Mouse (Mus musculus) intestine, embryonic 16.5 days (tissue): ENCODE results near the gene Hist1h3a. TPM values are rescaled to one million over a fixed set of nuclear protein-coding genes. Genes with fewer than 3 reads are reported as not detected.

Source experiments
- ATAC-seq: fragments of 200-750 bp; cut with Nextera tagmentation; 2 replicates; pipeline ENCODE4 v1.8.0; 2017; ENCODE audit warnings: moderate TSS enrichment, moderate library complexity
- H3K27ac ChIP-seq: fragments of 300-500 bp; sonication (generic); 2 replicates; pipeline ENCODE4 v1.5.1; 2014; ENCODE audit warnings: mild to moderate bottlenecking, low read length
- H3K27me3 ChIP-seq: fragments of 300-500 bp; sonication (generic); replicated peaks from 2 replicates; pipeline ENCODE4 v1.6.1; 2014; ENCODE audit warnings: low read length, control low read depth, mixed read lengths; ENCODE audit not compliant: control insufficient read depth, insufficient read depth
- H3K36me3 ChIP-seq: fragments of 300-500 bp; sonication (generic); 2 replicates; pipeline ENCODE4 v1.6.1; 2014; ENCODE audit warnings: low read length, control low read depth; ENCODE audit not compliant: control insufficient read depth, insufficient read depth
- H3K4me1 ChIP-seq: fragments of 300-500 bp; sonication (generic); 2 replicates; pipeline ENCODE4 v1.6.1; 2014; ENCODE audit warnings: low read length, control low read depth, mixed read lengths; ENCODE audit not compliant: control insufficient read depth, insufficient read depth
- H3K4me2 ChIP-seq: fragments of 300-500 bp; sonication (generic); 2 replicates; pipeline ENCODE4 v1.6.1; 2014; ENCODE audit warnings: low read depth, low read length, control low read depth
- H3K4me3 ChIP-seq: fragments of 300-500 bp; sonication (generic); 2 replicates; pipeline ENCODE4 v1.5.1; 2014; ENCODE audit warnings: mild to moderate bottlenecking, low read length
- H3K9ac ChIP-seq: fragments of 300-500 bp; sonication (generic); 2 replicates; pipeline ENCODE4 v1.6.1; 2014; ENCODE audit warnings: low read depth, low read length
- H3K9me3 ChIP-seq: fragments of 300-500 bp; sonication (generic); 2 replicates; pipeline ENCODE4 v1.6.1; 2016; ENCODE audit warnings: low read length, control low read depth; ENCODE audit not compliant: control insufficient read depth
- WGBS: fragments of 180-500 bp; shearing (Covaris S2); extraction: QIAGEN DNeasy Blood & Tissue Kit; methylation state at CpG from one replicate; pipeline ENCODE4 v1.1.7; 2014; 5-methylcytosine and 5-hydroxymethylcytosine counted together
- polyA plus RNA-seq: library from polyadenylated mRNA; unstranded; fragments of >200 nt; fragmentation: Nextera tagmentation; extraction: Ambion mirVana; gene quantifications from 2 replicates; pipeline ENCODE4 v1.2.1, GENCODE M21; 2015

Gene Hist1h3a
- polyA plus RNA-seq, 1 experiment from 2014 or later, result 4.2 TPM

DNA sequence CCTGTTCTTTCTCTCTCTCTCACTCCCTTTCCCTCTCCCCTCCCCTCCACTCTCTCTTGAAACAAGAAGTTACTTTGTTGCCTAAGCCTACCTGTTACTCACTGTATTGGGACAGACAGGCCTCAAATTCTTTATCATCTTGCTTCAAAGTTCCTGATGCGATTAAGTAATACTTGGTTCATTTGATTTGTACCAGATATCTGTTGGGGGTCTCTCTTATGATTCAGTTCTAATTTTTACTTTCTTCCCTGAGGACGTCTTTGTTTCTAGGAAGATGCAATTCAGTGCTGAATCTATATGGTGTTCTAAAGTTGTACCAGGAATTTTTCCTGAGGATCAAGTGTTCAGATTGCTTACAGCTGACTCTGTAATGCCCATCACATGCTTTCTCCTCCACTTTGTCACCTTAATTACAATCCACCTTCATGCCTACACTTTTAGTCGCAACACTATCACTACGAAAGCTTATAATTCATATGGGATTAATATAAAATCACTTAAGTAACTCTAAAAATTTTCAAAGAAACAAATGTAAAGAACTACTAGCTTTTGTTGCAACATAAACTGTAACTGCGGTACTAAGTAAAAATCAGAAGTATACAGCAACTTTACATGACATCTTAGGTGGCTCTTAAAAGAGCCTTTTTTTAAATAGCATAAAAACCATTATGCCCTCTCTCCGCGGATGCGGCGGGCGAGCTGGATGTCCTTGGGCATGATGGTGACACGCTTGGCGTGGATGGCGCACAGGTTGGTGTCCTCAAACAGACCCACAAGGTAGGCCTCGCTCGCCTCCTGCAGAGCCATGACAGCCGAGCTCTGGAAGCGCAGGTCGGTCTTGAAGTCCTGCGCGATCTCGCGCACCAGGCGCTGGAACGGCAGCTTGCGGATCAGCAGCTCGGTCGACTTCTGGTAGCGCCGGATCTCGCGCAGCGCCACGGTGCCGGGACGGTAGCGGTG is 17.5 kb downstream of the Hist1h3a start:
- peak overlapping the region; percentile 60 for H3K9ac ChIP-seq
- ATAC-seq, result no peak

DNA sequence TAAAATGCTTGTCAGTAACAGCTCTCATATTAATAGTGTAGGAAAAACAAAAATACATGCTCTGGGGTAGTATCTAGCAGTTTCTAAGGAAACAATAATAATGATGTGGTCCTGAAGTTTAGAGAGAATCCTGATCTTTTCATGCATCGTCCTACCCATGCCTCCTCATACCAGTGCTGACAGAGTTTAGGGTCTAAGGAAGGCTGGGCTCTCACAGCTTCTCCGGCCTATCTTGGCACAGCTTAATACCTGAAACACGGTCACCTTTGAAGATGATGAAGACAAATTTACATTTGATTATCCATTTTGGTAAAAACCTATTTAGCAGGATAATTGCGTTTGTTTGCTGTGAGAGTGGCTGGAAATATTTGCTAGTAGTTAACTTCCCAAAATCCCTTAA is 18.2 kb downstream of the Hist1h3a start:
- WGBS, result 36% methylated on average over 4 of the region's 4 CpGs
- Histone ChIP-seq H3K36me3 (no peaks in the 10 kb centered on the region), H3K4me1 (peaks cover 9% of the 10 kb centered on the region), H3K27me3 (no peaks in the 10 kb centered on the region), H3K9ac (no peak overlapping the region), H3K4me3 (0 out of 2 replicates have a peak overlapping the region, but pooled peaks have one; percentile 1), H3K9me3 (no peaks in the 10 kb centered on the region), H3K4me2 (peak overlapping the region; percentile 45; the same call in 1 of the 2 replicates), H3K27ac (peak overlapping the region; percentile 26; the same call in 1 of the 2 replicates)
- no peak for ATAC-seq

More for the DNA sequence above, 17.5 kb downstream of the Hist1h3a start:
- 2% methylated on average over 17 of the region's 36 CpGs for WGBS
- H3K36me3 ChIP-seq, result no peaks in the 10 kb centered on the region
- H3K9me3 ChIP-seq, result no peaks in the 10 kb centered on the region
- H3K27me3 ChIP-seq, result no peaks in the 10 kb centered on the region
- H3K27ac ChIP-seq, result peak overlapping the region; percentile 75
- peak overlapping the region; percentile 48 for H3K4me2 ChIP-seq
- peaks cover 9% of the 10 kb centered on the region for H3K4me1 ChIP-seq
- peak overlapping the region; percentile 45 for H3K4me3 ChIP-seq

DNA sequence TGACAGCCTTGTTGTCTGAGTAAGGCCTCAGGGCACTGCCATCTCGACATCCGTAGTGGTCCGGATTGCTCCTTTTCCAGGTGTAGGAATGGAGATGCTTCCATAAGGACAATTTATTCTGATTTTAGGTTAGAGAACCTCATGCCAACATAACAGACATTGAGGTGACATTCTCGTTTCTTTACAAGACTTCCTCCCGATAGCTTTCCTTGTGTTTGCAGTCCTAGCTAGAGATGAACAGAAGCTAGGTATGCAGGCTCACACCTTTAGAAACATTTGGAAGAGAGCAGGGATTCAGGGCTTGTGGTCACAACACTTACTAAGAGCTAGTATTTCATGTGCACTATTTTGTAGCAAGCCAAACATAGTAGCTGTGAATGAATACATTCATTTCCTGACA is 19.0 kb downstream of the Hist1h3a start:
- no peaks in the 10 kb centered on the region for H3K36me3 ChIP-seq
- no peak overlapping the region for H3K9ac ChIP-seq
- H3K27me3 ChIP-seq, result no peaks in the 10 kb centered on the region
- WGBS, result 79% methylated on average over 5 of the region's 5 CpGs
- no peak for ATAC-seq
- H3K4me1 ChIP-seq, result peaks cover 9% of the 10 kb centered on the region
- H3K27ac ChIP-seq, result no peak overlapping the region
- H3K4me2 ChIP-seq, result no peak overlapping the region
- H3K9me3 ChIP-seq, result no peaks in the 10 kb centered on the region
- H3K4me3 ChIP-seq, result no peak overlapping the region

DNA sequence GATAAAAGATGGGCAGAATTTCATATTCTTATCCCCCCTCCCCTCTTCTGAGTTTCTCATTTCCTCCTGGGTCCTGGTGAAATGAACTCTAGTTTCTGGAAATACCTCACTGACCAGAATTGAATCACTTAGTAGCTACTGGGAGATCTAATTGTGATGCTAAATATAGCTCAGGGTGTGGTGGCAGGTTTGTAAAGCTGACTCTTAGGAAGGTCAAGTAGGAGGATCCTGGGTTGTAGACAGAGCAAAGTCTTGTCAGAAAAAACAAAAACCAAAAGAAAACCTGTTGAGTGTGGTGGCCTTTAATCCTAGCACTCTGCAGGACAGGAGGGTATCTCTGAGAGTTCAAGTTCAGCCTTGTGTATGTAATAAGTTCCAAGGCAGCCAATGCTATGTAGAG is 20.2 kb downstream of the Hist1h3a start:
- Histone ChIP-seq H3K4me1 (peaks cover 6% of the 10 kb centered on the region), H3K4me2 (no peak overlapping the region)

DNA sequence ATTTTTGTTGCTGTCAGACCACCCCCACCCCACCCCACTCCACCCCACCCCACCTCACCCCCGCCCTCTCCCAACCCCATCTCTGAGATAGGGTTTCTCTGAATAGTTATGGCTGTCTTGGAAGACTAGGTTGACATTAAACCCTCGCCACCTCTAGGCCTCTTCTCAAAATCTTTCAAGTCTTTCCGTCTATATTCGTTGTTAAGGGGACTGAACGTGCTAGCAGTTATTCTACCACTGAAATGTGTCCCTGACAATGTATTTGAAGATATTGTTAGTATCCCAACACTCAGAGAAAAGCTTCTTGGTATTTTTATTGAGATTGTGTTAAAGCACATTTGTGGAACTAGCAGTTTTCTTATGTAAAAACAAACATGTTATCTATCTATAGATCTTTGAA is 21.3 kb downstream of the Hist1h3a start:
- peak overlapping the region; percentile 91 for H3K4me2 ChIP-seq
- H3K27ac ChIP-seq, result no peak overlapping the region
- no peaks in the 10 kb centered on the region for H3K9me3 ChIP-seq
- no peaks in the 10 kb centered on the region for H3K27me3 ChIP-seq
- H3K9ac ChIP-seq, result no peak overlapping the region
- H3K4me3 ChIP-seq, result peak overlapping the region; percentile 61; the same call in 1 of the 2 replicates
- peaks cover 5% of the 10 kb centered on the region for H3K4me1 ChIP-seq
- ATAC-seq, result no peak
- WGBS, result 70% methylated on average over 5 of the region's 5 CpGs
- H3K36me3 ChIP-seq, result no peaks in the 10 kb centered on the region

More for the DNA sequence above, 20.2 kb downstream of the Hist1h3a start:
- Histone ChIP-seq H3K9me3 (no peaks in the 10 kb centered on the region), H3K9ac (no peak overlapping the region; the same call in 1 of the 2 replicates), H3K36me3 (no peaks in the 10 kb centered on the region), H3K27me3 (no peaks in the 10 kb centered on the region), H3K4me3 (no peak overlapping the region), H3K27ac (peak overlapping the region; percentile 45; the same call in 1 of the 2 replicates)
- no peak for ATAC-seq

DNA sequence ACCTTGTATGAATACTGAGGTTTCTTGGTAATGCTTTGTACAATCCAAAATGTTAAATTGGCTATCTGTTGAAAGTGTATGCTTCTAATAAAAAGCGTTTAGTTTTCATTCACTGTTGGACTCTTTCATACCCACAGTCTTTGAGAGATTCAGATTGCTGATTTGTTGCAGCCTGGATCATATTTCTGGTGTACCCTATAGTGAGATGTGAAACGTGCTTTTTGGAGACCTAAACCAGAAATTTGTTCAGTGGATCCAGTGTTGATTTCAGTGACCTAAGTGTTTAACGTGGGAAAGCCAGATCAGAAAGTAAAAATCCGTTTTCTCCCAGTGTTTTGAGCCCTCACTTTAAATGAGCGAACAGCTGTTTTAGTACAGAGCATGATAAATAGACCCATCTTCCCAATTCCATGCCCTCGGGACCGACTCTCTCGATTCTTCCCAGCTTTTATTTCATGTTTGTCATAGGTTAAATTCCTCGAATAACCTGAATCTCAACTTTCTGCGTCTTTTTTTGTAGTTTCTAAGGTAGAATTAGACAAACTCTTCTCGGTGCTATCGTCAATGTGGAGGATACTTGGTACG is 21.8 kb downstream of the Hist1h3a start:
- H3K9ac ChIP-seq, result peak overlapping the region; percentile 94
- WGBS, result 15% methylated on average over 13 of the region's 13 CpGs
- H3K4me3 ChIP-seq, result peak overlapping the region; percentile 61
- H3K9me3 ChIP-seq, result no peaks in the 10 kb centered on the region
- ATAC-seq, result no peak
- H3K36me3 ChIP-seq, result no peaks in the 10 kb centered on the region
- H3K4me2 ChIP-seq, result peak overlapping the region; percentile 91
- no peaks in the 10 kb centered on the region for H3K27me3 ChIP-seq
- peak overlapping the region; percentile 99 for H3K27ac ChIP-seq
- H3K4me1 ChIP-seq, result peaks cover 5% of the 10 kb centered on the region

DNA sequence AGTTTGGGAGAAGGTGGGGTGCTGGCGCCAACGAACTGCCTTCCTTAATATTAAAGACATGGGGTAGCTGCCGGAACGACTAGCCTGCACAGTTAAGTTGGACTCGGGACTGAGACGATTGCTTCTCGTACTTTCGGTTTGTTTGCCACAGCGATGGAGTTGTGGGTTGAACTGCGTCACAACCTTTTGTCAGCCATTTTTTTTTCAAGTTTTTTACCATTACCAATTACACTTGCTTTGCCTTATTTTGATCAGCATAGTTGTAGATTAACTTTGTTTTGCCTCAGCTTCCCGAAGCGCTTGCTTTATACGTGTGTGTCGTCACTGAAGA is 22.3 kb downstream of the Hist1h3a start:
- H3K9me3 ChIP-seq, result no peaks in the 10 kb centered on the region
- H3K36me3 ChIP-seq, result no peaks in the 10 kb centered on the region
- peak overlapping the region; percentile 91 for H3K4me2 ChIP-seq
- no peak for ATAC-seq
- H3K4me3 ChIP-seq, result peak overlapping the region; percentile 61
- H3K9ac ChIP-seq, result peak overlapping the region; percentile 94
- under 1% methylated on average over 14 of the region's 14 CpGs for WGBS
- peak overlapping the region; percentile 99 for H3K27ac ChIP-seq
- H3K4me1 ChIP-seq, result peaks cover 5% of the 10 kb centered on the region
- no peaks in the 10 kb centered on the region for H3K27me3 ChIP-seq

DNA sequence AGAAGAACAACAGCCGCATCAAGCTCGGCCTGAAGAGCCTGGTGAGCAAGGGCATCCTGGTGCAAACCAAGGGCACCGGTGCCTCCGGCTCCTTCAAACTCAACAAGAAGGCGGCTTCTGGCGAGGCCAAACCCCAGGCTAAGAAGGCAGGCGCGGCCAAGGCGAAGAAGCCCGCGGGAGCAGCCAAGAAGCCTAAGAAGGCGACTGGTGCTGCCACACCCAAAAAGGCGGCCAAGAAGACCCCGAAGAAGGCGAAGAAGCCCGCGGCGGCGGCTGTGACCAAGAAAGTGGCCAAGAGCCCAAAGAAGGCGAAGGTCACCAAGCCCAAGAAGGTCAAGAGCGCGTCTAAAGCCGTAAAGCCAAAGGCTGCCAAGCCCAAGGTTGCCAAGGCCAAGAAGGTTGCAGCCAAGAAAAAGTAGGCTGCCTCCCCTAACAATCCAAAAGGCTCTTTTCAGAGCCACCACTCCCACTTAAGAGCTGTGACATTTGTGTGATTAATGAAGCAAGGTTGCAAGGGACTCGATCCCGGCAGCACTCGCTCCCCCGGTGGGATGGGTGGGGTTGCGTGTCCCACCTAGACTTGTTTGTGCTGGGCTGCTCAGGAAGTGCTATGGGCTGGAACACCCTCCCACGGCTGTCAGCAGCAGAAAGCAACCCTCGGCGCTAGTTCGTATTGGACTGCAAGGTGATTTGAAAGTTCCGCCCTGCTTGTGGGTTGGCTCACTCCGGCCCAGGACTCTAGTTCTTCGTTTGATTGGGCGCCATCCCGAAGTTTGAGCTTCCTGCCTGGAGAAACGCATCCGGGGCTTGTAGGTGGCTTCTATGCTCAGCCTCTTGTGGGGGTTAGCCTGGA is 22.9 kb downstream of the Hist1h3a start:
- peak overlapping the region; percentile 99 for H3K27ac ChIP-seq
- peak overlapping the region; percentile 61 for H3K4me3 ChIP-seq
- ATAC-seq, result peak; percentile 91
- H3K4me1 ChIP-seq, result peaks cover 5% of the 10 kb centered on the region
- H3K36me3 ChIP-seq, result no peaks in the 10 kb centered on the region
- H3K9me3 ChIP-seq, result no peaks in the 10 kb centered on the region
- under 1% methylated on average over 39 of the region's 39 CpGs for WGBS
- H3K4me2 ChIP-seq, result peak overlapping the region; percentile 91
- no peaks in the 10 kb centered on the region for H3K27me3 ChIP-seq
- H3K9ac ChIP-seq, result peak overlapping the region; percentile 94

DNA sequence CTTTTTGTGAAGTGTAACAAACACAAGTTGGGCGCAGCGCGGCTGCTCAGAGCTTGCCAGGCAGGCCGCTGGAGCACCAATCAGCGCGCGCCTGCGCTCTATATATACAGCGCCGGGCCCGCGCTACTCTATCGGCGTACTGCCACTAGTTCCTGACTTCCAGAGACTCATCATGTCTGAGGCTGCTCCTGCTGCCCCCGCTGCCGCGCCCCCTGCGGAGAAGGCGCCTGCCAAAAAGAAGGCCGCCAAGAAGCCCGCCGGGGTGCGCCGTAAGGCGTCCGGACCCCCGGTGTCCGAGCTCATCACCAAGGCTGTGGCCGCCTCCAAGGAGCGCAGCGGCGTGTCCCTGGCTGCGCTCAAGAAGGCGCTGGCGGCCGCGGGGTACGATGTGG is 23.5 kb downstream of the Hist1h3a start, which contains the start of gene Hist1h1c:
Gene Hist1h1c, plus strand, starts transcription at position 132 of the 392 bp plus-strand sequence.
- peak within 1 kb of the TSS; percentile 99 for H3K27ac ChIP-seq
- H3K9me3 ChIP-seq, result no peaks in the 10 kb centered on the region
- peak; percentile 88 for ATAC-seq
- H3K4me1 ChIP-seq, result peaks cover 5% of the 10 kb centered on the region; the same call in 1 of the 2 replicates
- WGBS, result under 1% methylated on average over 27 of the region's 38 CpGs
- no peaks in the 10 kb centered on the region for H3K36me3 ChIP-seq
- peak within 1 kb of the TSS; percentile 61 for H3K4me3 ChIP-seq
- peak within 1 kb of the TSS; percentile 91 for H3K4me2 ChIP-seq
- no peaks in the 10 kb centered on the region for H3K27me3 ChIP-seq
- H3K9ac ChIP-seq, result peak within 1 kb of the TSS; percentile 94
